Mouse (Mus musculus): ENCODE data around the gene Hmgcs1. TPM values are rescaled to one million over a fixed set of nuclear protein-coding genes. Genes with fewer than 3 reads are reported as not detected.
A peak's percentile ranks its signal among the peaks of the same experiment; 100 is the strongest.
"Not testable (repeated sequence)": the region's sequence is repeated elsewhere in the genome, so short reads cannot be mapped to it uniquely, and the experiment has no call there.

The Hmgcs1 gene
- polyA plus RNA-seq, 1 experiment from 2014 or later = 340 TPM

DNA sequence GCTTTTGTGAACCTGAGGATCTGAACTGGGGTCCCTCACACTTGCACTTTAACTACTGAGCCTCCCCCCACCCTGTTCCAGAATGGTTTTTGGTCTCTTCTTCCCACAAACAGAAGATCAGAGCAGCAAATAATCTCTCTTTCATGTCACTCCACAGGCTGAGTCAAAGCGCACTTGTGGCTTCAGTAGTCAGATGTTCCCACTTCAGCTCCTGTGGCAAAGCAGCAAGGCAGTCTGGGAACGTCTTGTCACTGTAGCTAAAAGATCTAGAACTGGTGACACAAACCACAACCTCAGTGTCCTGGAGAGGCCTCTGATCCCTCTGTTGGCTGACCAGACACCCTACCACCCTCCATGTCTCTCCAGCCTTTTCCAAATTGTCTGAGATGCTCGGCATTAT, 9.0 kb upstream of the Hmgcs1 start:
- 83% methylated on average over 3 of the region's 3 CpGs for WGBS
- Histone ChIP-seq H3K9me3 (no peaks in the 10 kb centered on the region), H3K27ac (0 out of 2 replicates have a peak overlapping the region, but pooled peaks have one; percentile 20), H3K36me3 (replicated peaks) (no peaks in the 10 kb centered on the region), H3K4me3 (no peak overlapping the region), H3K4me1 (no peaks in the 10 kb centered on the region), H3K27me3 (ENCODE audit: poor library complexity, severe bottlenecking) (no peaks in the 10 kb centered on the region)
- DNase-seq (ENCODE audit: extremely low spot score, low spot score) = no peak

GRCm38 (mm10) chr13:119684416-119685177, 5.6 kb upstream of the Hmgcs1 start:
- Histone ChIP-seq H3K4me1 (peaks cover 12% of the 10 kb centered on the region), H3K36me3 (replicated peaks) (no peaks in the 10 kb centered on the region), H3K27ac (no peak overlapping the region), H3K9me3 (no peaks in the 10 kb centered on the region), H3K27me3 (ENCODE audit: poor library complexity, severe bottlenecking) (no peaks in the 10 kb centered on the region), H3K4me3 (no peak overlapping the region)
- no peak for DNase-seq (ENCODE audit: extremely low spot score, low spot score)
- 89% methylated on average over 11 of the region's 11 CpGs for WGBS

DNA sequence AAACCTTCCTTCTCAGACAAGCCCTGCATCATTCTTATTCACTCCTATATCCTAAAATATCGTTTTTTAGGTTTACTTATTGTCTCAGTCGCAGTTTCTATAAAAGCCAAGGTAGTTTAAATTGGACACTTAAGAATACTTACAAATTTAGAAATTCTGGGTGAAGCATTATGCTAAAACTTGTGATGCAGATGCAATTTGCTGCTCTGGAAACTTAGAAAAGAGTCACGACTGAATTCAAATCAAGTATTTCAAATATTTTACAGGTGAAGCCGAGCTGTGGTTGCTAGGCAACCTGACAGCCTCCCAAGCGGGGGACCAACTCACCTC, 505 bp upstream of the Hmgcs1 start:
- H3K27me3 ChIP-seq (ENCODE audit: poor library complexity, severe bottlenecking) = no peaks in the 10 kb centered on the region
- peak overlapping the region; percentile 69 for H3K4me3 ChIP-seq
- no peak for DNase-seq (ENCODE audit: extremely low spot score, low spot score)
- H3K27ac ChIP-seq = peak overlapping the region; percentile 97
- H3K4me1 ChIP-seq = peaks cover 47% of the 10 kb centered on the region
- WGBS = 10% methylated on average over 5 of the region's 5 CpGs
- peaks cover 17% of the 10 kb centered on the region for H3K36me3 ChIP-seq (replicated peaks)
- no peaks in the 10 kb centered on the region for H3K9me3 ChIP-seq

GRCm38 (mm10) chr13:119690876-119691620, 869 bp downstream of the Hmgcs1 start:
- Histone ChIP-seq H3K4me1 (peaks cover 59% of the 10 kb centered on the region), H3K4me3 (peak overlapping the region; percentile 69), H3K36me3 (replicated peaks) (peaks cover 29% of the 10 kb centered on the region), H3K27me3 (ENCODE audit: poor library complexity, severe bottlenecking) (no peaks in the 10 kb centered on the region), H3K9me3 (no peaks in the 10 kb centered on the region), H3K27ac (peak overlapping the region; percentile 97)
- no peak for DNase-seq (ENCODE audit: extremely low spot score, low spot score)
- 7% methylated on average over 7 of the region's 7 CpGs for WGBS

DNA sequence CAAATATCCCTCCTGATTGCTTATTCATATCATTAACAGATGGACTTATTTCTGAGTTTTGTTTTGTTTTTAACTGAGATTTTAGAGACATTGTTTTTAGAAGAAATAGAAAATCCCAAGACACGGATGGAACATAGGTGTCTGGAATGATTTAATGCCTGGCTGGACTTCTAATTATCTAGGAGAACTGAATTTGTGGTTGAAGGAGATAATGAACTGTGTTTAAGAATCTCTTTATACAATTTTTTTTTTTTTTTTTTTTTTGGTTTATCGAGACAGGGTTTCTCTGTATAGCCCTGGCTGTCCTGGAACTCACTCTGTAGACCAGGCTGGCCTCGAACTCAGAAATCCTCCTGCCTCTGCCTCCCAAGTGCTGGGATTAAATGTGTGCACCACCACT, 1.8 kb downstream of the Hmgcs1 start:
- H3K27me3 ChIP-seq (ENCODE audit: poor library complexity, severe bottlenecking); DNase-seq (ENCODE audit: extremely low spot score, low spot score); H3K9me3 ChIP-seq: not testable (repeated sequence)
- Histone ChIP-seq H3K4me3 (peak overlapping the region; percentile 69), H3K36me3 (replicated peaks) (peaks cover 38% of the 10 kb centered on the region), H3K27ac (peak overlapping the region; percentile 97; the same call in 1 of the 2 replicates), H3K4me1 (peaks cover 65% of the 10 kb centered on the region)
- WGBS = 88% methylated on average over 3 of the region's 3 CpGs

GRCm38 (mm10) chr13:119695676-119696075, 5.5 kb downstream of the Hmgcs1 start:
- Histone ChIP-seq H3K4me1 (peaks cover 57% of the 10 kb centered on the region), H3K9me3 (no peaks in the 10 kb centered on the region), H3K4me3 (no peak overlapping the region; the same call in 1 of the 2 replicates), H3K36me3 (replicated peaks) (peaks cover 74% of the 10 kb centered on the region), H3K27me3 (ENCODE audit: poor library complexity, severe bottlenecking) (no peaks in the 10 kb centered on the region), H3K27ac (no peak overlapping the region)
- no peak for DNase-seq (ENCODE audit: extremely low spot score, low spot score)
- 67% methylated on average over 4 of the region's 4 CpGs for WGBS

DNA sequence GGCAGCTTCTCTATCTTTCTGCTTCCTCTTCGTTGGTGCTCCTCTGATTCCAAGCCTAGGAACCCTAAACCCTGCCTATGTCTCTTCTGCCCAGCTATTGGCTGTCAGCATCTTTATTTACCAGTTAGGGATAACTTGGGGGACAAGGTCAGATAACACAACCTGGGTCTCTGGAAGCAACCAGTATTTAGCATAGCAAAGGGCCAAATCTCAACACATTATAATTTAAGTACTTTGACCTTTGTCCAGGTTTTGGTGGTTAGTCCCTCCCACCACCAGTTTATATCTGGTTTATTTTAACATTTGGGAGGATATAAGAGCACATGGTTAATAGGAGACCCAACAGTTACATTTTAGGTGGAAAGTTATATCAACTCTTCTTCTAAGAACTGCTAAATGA, 6.3 kb downstream of the Hmgcs1 start:
- 87% methylated on average over 1 of the region's 1 CpGs for WGBS
- no peak for DNase-seq (ENCODE audit: extremely low spot score, low spot score)
- H3K9me3 ChIP-seq = no peaks in the 10 kb centered on the region

GRCm38 (mm10) chr13:119698436-119698835, 8.3 kb downstream of the Hmgcs1 start:
- 94% methylated on average over 4 of the region's 4 CpGs for WGBS
- no peak for DNase-seq (ENCODE audit: extremely low spot score, low spot score)

More for the DNA sequence above, 6.3 kb downstream of the Hmgcs1 start:
- Histone ChIP-seq H3K4me1 (peaks cover 53% of the 10 kb centered on the region), H3K4me3 (no peak overlapping the region), H3K36me3 (replicated peaks) (peaks cover 82% of the 10 kb centered on the region), H3K27ac (no peak overlapping the region), H3K27me3 (ENCODE audit: poor library complexity, severe bottlenecking) (no peaks in the 10 kb centered on the region)

DNA sequence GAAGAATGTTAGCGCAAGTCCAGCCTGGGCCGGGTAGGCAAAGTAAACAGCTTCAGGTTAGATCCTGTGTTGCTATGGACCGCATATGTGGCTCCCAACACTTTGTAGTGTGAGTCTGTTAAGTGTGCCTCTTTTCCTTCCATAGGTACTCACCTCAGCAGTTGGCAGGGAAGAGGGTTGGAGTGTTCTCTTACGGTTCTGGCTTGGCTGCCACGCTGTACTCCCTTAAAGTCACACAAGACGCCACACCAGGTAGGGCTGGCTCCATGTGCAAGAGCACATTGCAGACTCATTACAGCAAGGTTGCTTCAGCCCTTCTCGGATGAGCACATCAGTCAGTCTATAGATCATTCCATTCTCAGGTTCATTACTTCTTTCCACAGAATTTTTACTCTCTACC, 14.1 kb downstream of the Hmgcs1 start:
- no peak overlapping the region for H3K27ac ChIP-seq
- H3K36me3 ChIP-seq (replicated peaks) = peaks cover 96% of the 10 kb centered on the region
- no peaks in the 10 kb centered on the region for H3K9me3 ChIP-seq
- WGBS = 94% methylated on average over 7 of the region's 7 CpGs
- no peak overlapping the region for H3K4me3 ChIP-seq
- H3K4me1 ChIP-seq = no peaks in the 10 kb centered on the region
- DNase-seq (ENCODE audit: extremely low spot score, low spot score) = no peak
- H3K27me3 ChIP-seq (ENCODE audit: poor library complexity, severe bottlenecking) = no peaks in the 10 kb centered on the region

More at GRCm38 (mm10) chr13:119698436-119698835, 8.3 kb downstream of the Hmgcs1 start:
- H3K4me3 ChIP-seq = no peak overlapping the region
- peaks cover 34% of the 10 kb centered on the region for H3K4me1 ChIP-seq
- peaks cover 96% of the 10 kb centered on the region for H3K36me3 ChIP-seq (replicated peaks)
- no peaks in the 10 kb centered on the region for H3K27me3 ChIP-seq (ENCODE audit: poor library complexity, severe bottlenecking)
- H3K9me3 ChIP-seq = no peaks in the 10 kb centered on the region
- H3K27ac ChIP-seq = no peak overlapping the region

GRCm38 (mm10) chr13:119706278-119706880, 16.2 kb downstream of the Hmgcs1 start:
- H3K36me3 ChIP-seq (replicated peaks) = peaks cover 96% of the 10 kb centered on the region
- DNase-seq (ENCODE audit: extremely low spot score, low spot score); H3K4me1 ChIP-seq; H3K27me3 ChIP-seq (ENCODE audit: poor library complexity, severe bottlenecking); H3K9me3 ChIP-seq; H3K4me3 ChIP-seq; H3K27ac ChIP-seq: not testable (repeated sequence)
- 91% methylated on average over 8 of the region's 8 CpGs for WGBS

GRCm38 (mm10) chr13:119706953-119707352, 16.8 kb downstream of the Hmgcs1 start:
- no peaks in the 10 kb centered on the region for H3K9me3 ChIP-seq
- no peaks in the 10 kb centered on the region for H3K27me3 ChIP-seq (ENCODE audit: poor library complexity, severe bottlenecking)
- no peak for DNase-seq (ENCODE audit: extremely low spot score, low spot score)
- H3K36me3 ChIP-seq (replicated peaks) = peaks cover 94% of the 10 kb centered on the region
- H3K4me1 ChIP-seq = no peaks in the 10 kb centered on the region
- H3K4me3 ChIP-seq = no peak overlapping the region
- H3K27ac ChIP-seq = no peak overlapping the region
- 86% methylated on average over 7 of the region's 7 CpGs for WGBS

DNA sequence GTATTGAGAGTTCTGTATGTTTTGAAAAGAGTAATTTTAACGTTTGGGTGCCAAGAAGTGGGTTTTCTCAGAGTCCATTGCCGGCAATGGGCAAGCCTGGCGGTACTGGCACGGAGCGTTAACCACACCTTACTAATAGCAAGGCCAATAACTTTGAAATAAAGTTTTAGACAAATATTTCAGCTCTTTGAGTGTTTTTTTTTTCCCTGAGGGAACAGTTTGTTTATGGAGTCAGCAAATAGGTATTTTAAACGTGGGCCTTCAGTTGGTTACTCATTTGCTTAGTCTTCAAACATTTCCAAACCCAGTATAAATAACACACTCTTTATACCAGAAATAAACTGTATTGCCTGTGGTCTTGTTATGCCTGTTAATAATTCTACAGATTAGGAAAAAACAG, 17.7 kb downstream of the Hmgcs1 start:
- WGBS = 94% methylated on average over 6 of the region's 6 CpGs
- no peaks in the 10 kb centered on the region for H3K4me1 ChIP-seq
- H3K4me3 ChIP-seq = no peak overlapping the region
- H3K9me3 ChIP-seq = no peaks in the 10 kb centered on the region
- H3K27ac ChIP-seq = no peak overlapping the region
- no peak for DNase-seq (ENCODE audit: extremely low spot score, low spot score)
- peaks cover 91% of the 10 kb centered on the region for H3K36me3 ChIP-seq (replicated peaks)
- no peaks in the 10 kb centered on the region for H3K27me3 ChIP-seq (ENCODE audit: poor library complexity, severe bottlenecking)

GRCm38 (mm10) chr13:119708941-119709340, 18.8 kb downstream of the Hmgcs1 start:
- peaks cover 83% of the 10 kb centered on the region for H3K36me3 ChIP-seq (replicated peaks)
- no peak overlapping the region for H3K27ac ChIP-seq
- no peak for DNase-seq (ENCODE audit: extremely low spot score, low spot score)
- H3K9me3 ChIP-seq = no peaks in the 10 kb centered on the region
- no peaks in the 10 kb centered on the region for H3K27me3 ChIP-seq (ENCODE audit: poor library complexity, severe bottlenecking)
- no peaks in the 10 kb centered on the region for H3K4me1 ChIP-seq
- WGBS = 94% methylated on average over 5 of the region's 5 CpGs
- no peak overlapping the region for H3K4me3 ChIP-seq

Data from forebrain, embryonic 10.5 days (tissue).